Mouse (Mus musculus): ENCODE data around the gene Zfp974. TPM values are rescaled to one million over a fixed set of nuclear protein-coding genes. Genes with fewer than 3 reads are reported as not detected.
"Not testable (repeated sequence)": the region's sequence is repeated elsewhere in the genome, so short reads cannot be mapped to it uniquely, and the experiment has no call there.

Gene Zfp974
- total RNA-seq (2012; rRNA removed) (3.9 and 5.0 TPM in 2 replicates), total RNA-seq (2014; rRNA removed) (2.3 TPM in 2 replicates), polyA plus RNA-seq (2012; ENCODE audit: insufficient read length, low read depth) (2.3 and 4.1 TPM in 2 replicates)

GRCm38 (mm10) chr7:27928818-27929695 lies at the start of gene Zfp974:
TSS of gene Zfp974 (minus strand) at chr7:27929460.
- Histone ChIP-seq H3K9ac (ENCODE audit: insufficient read depth, low read depth) (peak within 1 kb of the TSS; percentile 75), H3K36me3 (replicated peaks in 1 of 2; ENCODE audit: control insufficient read depth in 1 of 2, insufficient read depth in 1 of 2, low read length in 1 of 2) (peaks cover 6 to 12% of the 10 kb centered on the region in 2 experiments), H3K4me2 (ENCODE audit: insufficient read depth, low read depth, poor library complexity, severe bottlenecking) (peak within 1 kb of the TSS; percentile 81), H3K27ac (ENCODE audit: insufficient read depth, low read depth) (no peak within 1 kb of the TSS), H3K4me3 (replicated peaks in 1 of 3; ENCODE audit: low read depth in 2 of 3, low read length in 2 of 3, poor library complexity in 1 of 3) (peak within 1 kb of the TSS; percentile 69 to 77 (median 71)), H3K4me1 (ENCODE audit: control insufficient read depth in 1 of 2, insufficient read depth in 2 of 2) (peaks cover 13 to 39% of the 10 kb centered on the region in 2 experiments), H3K27me3 (replicated peaks) (no peaks in the 10 kb centered on the region), H3K79me2 (replicated peaks; ENCODE audit: control insufficient read depth, extremely low read depth, insufficient read depth, poor library complexity, severe bottlenecking) (peaks cover 3% of the 10 kb centered on the region), H3K9me3 (replicated peaks; ENCODE audit: low read length) (no peaks in the 10 kb centered on the region)
- in situ Hi-C loops (cut with MboI; ENCODE audit: low pct_ligation_motif_present, low pct_unique_long_range_greater_than_20kb, low sequenced_read_pairs) (loop anchor here (25.0 kb wide), 1 partner anchor 92 kb away; the partner anchor contains the start of gene Zfp59), dilution Hi-C loops (cut with MboI; ENCODE audit: extremely low pct_ligation_motif_present, extremely low pct_unique_long_range_greater_than_20kb, low sequenced_read_pairs) (no loop called here)
- TF ChIP-seq MEF2A (IDR thresholded peaks at IDR 0.05; ENCODE audit: borderline replicate concordance, low read depth, low read length) = peak; percentile 28; the same call in 1 of the 2 replicates
- 0 out of 2 replicates have a peak, but pooled peaks have one; percentile 12 for TF ChIP-seq EP300 (IDR thresholded peaks at IDR 0.05; ENCODE audit: low read length)
- 0 out of 2 replicates have a peak, but pooled peaks have one; percentile 28 for TF ChIP-seq CHD2 (IDR thresholded peaks at IDR 0.05; ENCODE audit: low read length)
- TF ChIP-seq MAZ (IDR thresholded peaks at IDR 0.05; ENCODE audit: low read depth, low read length) = peak; percentile 58; the same call in 1 of the 2 replicates
- TF ChIP-seq GABPA (IDR thresholded peaks at IDR 0.05; ENCODE audit: insufficient replicate concordance, low read depth, low read length) = no peak
- TF ChIP-seq MXI1 (IDR thresholded peaks at IDR 0.05; ENCODE audit: low read depth, low read length) = peak; percentile 79
- TF ChIP-seq RAD21 (IDR thresholded peaks at IDR 0.05; ENCODE audit: low read depth, low read length) = no peak
- peak; percentile 81 for TF ChIP-seq SIN3A (IDR thresholded peaks at IDR 0.05; ENCODE audit: low read length)
- TF ChIP-seq ETS1 (conservative IDR thresholded peaks at IDR 0.05; ENCODE audit: low read depth, low read length) = no peak
- peak; percentile 51; the same call in 1 of the 2 replicates for TF ChIP-seq ZMIZ1 (IDR thresholded peaks at IDR 0.05; ENCODE audit: low read depth, low read length)
- peak; percentile 72 for TF ChIP-seq TBP (conservative IDR thresholded peaks at IDR 0.05; ENCODE audit: low read depth, low read length)
- TF ChIP-seq POLR2AphosphoS2 (IDR thresholded peaks at IDR 0.05; ENCODE audit: low read depth, low read length) = no peak
- peak; percentile 75 for TF ChIP-seq HCFC1 (IDR thresholded peaks at IDR 0.05; ENCODE audit: low read depth, low read length)
- peak; percentile 88 for TF ChIP-seq MYC (IDR thresholded peaks at IDR 0.05; ENCODE audit: low read depth, low read length)
- no peak for TF ChIP-seq JUN (IDR thresholded peaks at IDR 0.05; ENCODE audit: insufficient read depth, low read depth, low read length)
- TF ChIP-seq NRF1 (IDR thresholded peaks at IDR 0.05; ENCODE audit: low read depth, low read length) = peak; percentile 20; the same call in 1 of the 2 replicates
- peak; percentile 89 for TF ChIP-seq ELF1 (IDR thresholded peaks at IDR 0.05; ENCODE audit: low read depth, low read length)
- peak; percentile 51; the same call in 1 of the 2 replicates for TF ChIP-seq TCF12 (IDR thresholded peaks at IDR 0.05; ENCODE audit: low read depth, low read length)
- TF ChIP-seq CHD1 (IDR thresholded peaks at IDR 0.05; ENCODE audit: low read depth, low read length) = 0 out of 2 replicates have a peak, but pooled peaks have one; percentile 45
- peak; percentile 66 for TF ChIP-seq POLR2A (IDR thresholded peaks at IDR 0.05; ENCODE audit: low read depth, low read length)
- TF ChIP-seq IRF4 (IDR thresholded peaks at IDR 0.05; ENCODE audit: low read depth, low read length) = peak; percentile 53; the same call in 1 of the 2 replicates
- TF ChIP-seq KAT2A (IDR thresholded peaks at IDR 0.05; ENCODE audit: insufficient replicate concordance, low read length) = 0 out of 2 replicates have a peak, but pooled peaks have one; percentile 51
- TF ChIP-seq NELFE (IDR thresholded peaks at IDR 0.05; ENCODE audit: low read depth, low read length) = peak; percentile 38; the same call in 1 of the 2 replicates
- peak; percentile 67 for TF ChIP-seq MAX (IDR thresholded peaks at IDR 0.05; ENCODE audit: low read length)
- 0 out of 2 replicates have a peak, but pooled peaks have one; percentile 64 for TF ChIP-seq UBTF (IDR thresholded peaks at IDR 0.05; ENCODE audit: low read depth, low read length)
- DNase-seq (ENCODE audit: extremely low read depth) = peak; percentile 76

GRCm38 (mm10) chr7:27949451-27949850 lies 20.2 kb upstream of the Zfp974 start:
- H3K4me3 ChIP-seq (replicated peaks in 1 of 3; ENCODE audit: low read depth in 2 of 3, low read length in 2 of 3, poor library complexity in 1 of 3); dilution Hi-C loops (cut with MboI; ENCODE audit: extremely low pct_ligation_motif_present, extremely low pct_unique_long_range_greater_than_20kb, low sequenced_read_pairs); H3K27me3 ChIP-seq (replicated peaks); H3K4me2 ChIP-seq (ENCODE audit: insufficient read depth, low read depth, poor library complexity, severe bottlenecking); H3K4me1 ChIP-seq (ENCODE audit: control insufficient read depth in 1 of 2, insufficient read depth in 2 of 2); H3K9me3 ChIP-seq (replicated peaks; ENCODE audit: low read length); H3K27ac ChIP-seq (ENCODE audit: insufficient read depth, low read depth); DNase-seq (ENCODE audit: extremely low read depth); H3K79me2 ChIP-seq (replicated peaks; ENCODE audit: control insufficient read depth, extremely low read depth, insufficient read depth, poor library complexity, severe bottlenecking); H3K36me3 ChIP-seq (replicated peaks in 1 of 2; ENCODE audit: control insufficient read depth in 1 of 2, insufficient read depth in 1 of 2, low read length in 1 of 2); H3K9ac ChIP-seq (ENCODE audit: insufficient read depth, low read depth): not testable (repeated sequence)
- in situ Hi-C loops (cut with MboI; ENCODE audit: low pct_ligation_motif_present, low pct_unique_long_range_greater_than_20kb, low sequenced_read_pairs) = loop anchor here (25.0 kb wide), 1 partner anchor 112 kb away; the partner anchor contains the start of gene Zfp59
